Mouse (Mus musculus) brain, embryonic 14.5 days (tissue): ENCODE measurements around the gene Gm13279.
"Not testable (repeated sequence)": the region's sequence is repeated elsewhere in the genome, so short reads cannot be mapped to it uniquely, and the experiment has no call there.

ENCODE experiments used
- CTCF ChIP-seq: fragments of 200-500 bp; IDR thresholded peaks from 2 replicates; pipeline ENCODE4 v1.5.1; 2012; ENCODE audit warnings: inconsistent platforms, mild to moderate bottlenecking, moderate library complexity, borderline replicate concordance; ENCODE audit not compliant: insufficient read depth, insufficient read length; ENCODE audit errors: extremely low read depth
- POLR2A ChIP-seq: fragments of 200-500 bp; IDR thresholded peaks from 2 replicates; pipeline ENCODE4 v1.6.1; 2012; ENCODE audit warnings: mild to moderate bottlenecking, inconsistent platforms, borderline replicate concordance; ENCODE audit not compliant: poor library complexity, insufficient read depth, insufficient read length, severe bottlenecking; ENCODE audit errors: extremely low read depth

DNA sequence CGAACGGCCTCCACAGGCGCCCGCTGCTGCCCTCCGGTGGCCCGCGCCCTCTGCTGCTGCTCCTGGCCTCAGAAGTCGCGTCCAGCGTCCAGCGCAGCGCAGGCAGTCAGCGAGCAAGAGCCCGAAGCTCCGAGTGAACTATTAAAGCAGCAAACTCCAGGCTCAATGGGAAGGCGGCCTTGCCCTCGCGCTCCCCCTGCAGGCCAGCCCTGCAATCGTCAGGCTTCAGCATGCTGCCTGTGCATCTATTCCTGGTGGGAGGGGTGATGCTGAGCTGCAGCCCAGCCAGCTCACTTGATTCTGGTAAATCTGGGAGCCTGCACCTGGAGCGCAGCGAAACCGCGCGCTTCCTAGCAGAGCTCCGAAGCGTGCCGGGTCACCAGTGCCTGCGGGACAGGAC is 8.8 kb upstream of the Gm13279 start, which contains the start of gene Gm13277:
- not testable (repeated sequence) for TF ChIP-seq POLR2A
- TF ChIP-seq CTCF, result peak; percentile 29; the same call in 1 of the 2 replicates
